Mouse (Mus musculus): ENCODE measurements around the gene Dcaf7. TPM values are rescaled to one million over a fixed set of nuclear protein-coding genes. Genes with fewer than 3 reads are reported as not detected.

Dcaf7 gene
- polyA plus RNA-seq, 1 experiment from 2014 or later, result 85.4 TPM

Other genes starting within 250 kb of the Dcaf7 start
- 9.6 and 9.7 TPM in 2 replicates for gene Cyb561, start 83.5 kb upstream of the Dcaf7 start, polyA plus RNA-seq (2016; fragmentation: Nextera tagmentation; extraction: Ambion mirVana)
- 0.21 and 0.51 TPM in 2 replicates for gene Ace, start 68.9 kb upstream of the Dcaf7 start, polyA plus RNA-seq (2016; fragmentation: Nextera tagmentation; extraction: Ambion mirVana)
- not detected in 2 replicates for gene Ace3, start 42.2 kb upstream of the Dcaf7 start, polyA plus RNA-seq (2016; fragmentation: Nextera tagmentation; extraction: Ambion mirVana)
- 0.24 and 0.36 TPM in 2 replicates for gene Kcnh6, start 28.7 kb upstream of the Dcaf7 start, polyA plus RNA-seq (2016; fragmentation: Nextera tagmentation; extraction: Ambion mirVana)
- 9.0 and 10.9 TPM in 2 replicates for gene Taco1, start 29.2 kb downstream of the Dcaf7 start, polyA plus RNA-seq (2016; fragmentation: Nextera tagmentation; extraction: Ambion mirVana)
- gene Map3k3, start 47.7 kb downstream of the Dcaf7 start, polyA plus RNA-seq (2016; fragmentation: Nextera tagmentation; extraction: Ambion mirVana), result 27.3 and 35.1 TPM in 2 replicates
- not detected in 2 replicates for gene Gm10840, start 124.0 kb downstream of the Dcaf7 start, polyA plus RNA-seq (2016; fragmentation: Nextera tagmentation; extraction: Ambion mirVana)
- 508 and 509 TPM in 2 replicates for gene Limd2, start 124.0 kb downstream of the Dcaf7 start, polyA plus RNA-seq (2016; fragmentation: Nextera tagmentation; extraction: Ambion mirVana)
- gene Strada, start 165.3 kb downstream of the Dcaf7 start, polyA plus RNA-seq (2016; fragmentation: Nextera tagmentation; extraction: Ambion mirVana), result 31.1 and 33.2 TPM in 2 replicates
- gene Ccdc47, start 179.5 kb downstream of the Dcaf7 start, polyA plus RNA-seq (2016; fragmentation: Nextera tagmentation; extraction: Ambion mirVana), result 73.9 and 78.5 TPM in 2 replicates
- 107 and 111 TPM in 2 replicates for gene Ddx42, start 180.1 kb downstream of the Dcaf7 start, polyA plus RNA-seq (2016; fragmentation: Nextera tagmentation; extraction: Ambion mirVana)
- 61.2 and 71.6 TPM in 2 replicates for gene Ftsj3, start 219.2 kb downstream of the Dcaf7 start, polyA plus RNA-seq (2016; fragmentation: Nextera tagmentation; extraction: Ambion mirVana)
- gene Psmc5, start 219.3 kb downstream of the Dcaf7 start, polyA plus RNA-seq (2016; fragmentation: Nextera tagmentation; extraction: Ambion mirVana), result 352 and 355 TPM in 2 replicates
- gene Smarcd2, start 236.1 kb downstream of the Dcaf7 start, polyA plus RNA-seq (2016; fragmentation: Nextera tagmentation; extraction: Ambion mirVana), result 102 and 104 TPM in 2 replicates
- gene Tcam1, start 239.8 kb downstream of the Dcaf7 start, polyA plus RNA-seq (2016; fragmentation: Nextera tagmentation; extraction: Ambion mirVana), result 0.30 and 0.37 TPM in 2 replicates